Mouse (Mus musculus) embryonic facial prominence, embryonic 14.5 days (tissue): ENCODE measurements around the gene Slco4a1. TPM values are rescaled to one million over a fixed set of nuclear protein-coding genes. Genes with fewer than 3 reads are reported as not detected.
A peak's percentile ranks its signal among the peaks of the same experiment; 100 is the strongest.

ENCODE experiments used
- ATAC-seq: fragments of 200-750 bp; cut with Nextera tagmentation; 2 replicates; pipeline ENCODE4 v1.8.0; 2017; ENCODE audit warnings: low read depth, moderate number of reproducible peaks, moderate TSS enrichment
- DNase-seq: peaks from one replicate; pipeline ENCODE4 v3.0.0-alpha.2; 2015; ENCODE audit warnings: low spot score
- H3K27ac ChIP-seq: fragments of 300-500 bp; sonication (generic); replicated peaks from 2 replicates; pipeline ENCODE4 v1.5.1; 2014; ENCODE audit warnings: low read depth, mild to moderate bottlenecking, low read length, moderate library complexity
- H3K27me3 ChIP-seq: fragments of 300-500 bp; sonication (generic); replicated peaks from 2 replicates; pipeline ENCODE4 v1.6.1; 2014; ENCODE audit warnings: low read length; ENCODE audit not compliant: control insufficient read depth, insufficient read depth
- H3K36me3 ChIP-seq: fragments of 300-500 bp; sonication (generic); 2 replicates; pipeline ENCODE4 v1.6.1; 2014; ENCODE audit warnings: low read length, mixed read lengths; ENCODE audit not compliant: control insufficient read depth, insufficient read depth
- H3K4me1 ChIP-seq: fragments of 300-500 bp; sonication (generic); 2 replicates; pipeline ENCODE4 v1.6.1; 2014; ENCODE audit warnings: antibody characterized with exemption, low read length; ENCODE audit not compliant: control insufficient read depth, insufficient read depth
- H3K4me2 ChIP-seq: fragments of 300-500 bp; sonication (generic); 2 replicates; pipeline ENCODE4 v1.6.1; 2014; ENCODE audit warnings: low read depth, mild to moderate bottlenecking, low read length, moderate library complexity, mixed read lengths
- H3K4me3 ChIP-seq: fragments of 300-500 bp; sonication (generic); 2 replicates; pipeline ENCODE4 v1.5.1; 2014; ENCODE audit warnings: low read depth, mild to moderate bottlenecking, low read length
- H3K9ac ChIP-seq: fragments of 300-500 bp; sonication (generic); 2 replicates; pipeline ENCODE4 v1.6.1; 2014; ENCODE audit warnings: low read depth, mild to moderate bottlenecking, low read length, moderate library complexity, mixed read lengths
- H3K9me3 ChIP-seq: fragments of 300-500 bp; sonication (generic); 2 replicates; pipeline ENCODE4 v1.6.1; 2016; ENCODE audit warnings: low read length; ENCODE audit not compliant: control insufficient read depth
- WGBS: fragments of 180-500 bp; shearing (Covaris S2); extraction: QIAGEN DNeasy Blood & Tissue Kit; methylation state at CpG from one replicate; pipeline ENCODE4 v1.1.7; 2014; 5-methylcytosine and 5-hydroxymethylcytosine counted together
- polyA plus RNA-seq: library from polyadenylated mRNA; unstranded; fragments of >200 nt; fragmentation: Nextera tagmentation; extraction: Ambion mirVana; gene quantifications from 2 replicates; pipeline ENCODE4 v1.2.1, GENCODE M21; 2014

Gene Slco4a1
- polyA plus RNA-seq, 1 experiment from 2014 or later: 1.9 TPM

DNA sequence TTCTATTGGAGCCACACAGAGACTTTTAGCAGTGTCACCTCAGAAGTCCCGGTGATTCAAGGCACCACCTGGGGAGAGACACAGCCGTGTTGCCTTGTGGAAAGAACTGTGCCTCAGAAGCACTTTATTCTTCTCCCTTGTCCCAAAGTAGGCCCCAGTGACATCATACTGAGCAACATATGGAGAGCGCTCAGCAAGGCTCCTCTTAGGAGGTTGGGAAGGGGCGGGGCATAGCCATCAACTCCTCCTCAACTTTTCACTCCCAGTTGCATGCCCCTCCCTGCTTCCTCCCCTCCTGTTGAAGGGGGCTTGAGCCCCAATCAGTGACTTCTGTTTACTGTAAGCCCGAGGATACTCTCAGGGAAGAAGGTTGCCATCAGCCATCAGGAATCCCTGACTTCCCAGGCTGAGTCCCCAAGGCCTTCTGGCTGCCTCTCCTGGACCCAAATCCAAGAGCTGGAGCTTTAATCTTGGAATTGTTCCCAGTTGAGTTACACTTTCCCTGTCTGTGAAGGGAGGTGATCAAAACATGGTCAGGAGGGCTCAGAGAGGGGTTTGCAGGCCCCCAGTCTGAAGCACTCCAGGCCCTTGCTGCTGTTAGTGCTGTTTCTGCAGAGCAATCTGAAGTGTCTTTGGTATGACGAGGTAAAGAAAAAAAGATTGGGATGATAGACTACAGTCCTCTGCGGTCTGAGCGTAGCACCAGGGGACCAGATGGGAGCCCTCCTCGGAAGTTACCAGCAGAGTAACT is 45.3 kb downstream of the Slco4a1 start:
- no peak overlapping the region for H3K9ac ChIP-seq
- H3K9me3 ChIP-seq: no peaks in the 10 kb centered on the region
- no peaks in the 10 kb centered on the region for H3K36me3 ChIP-seq
- ATAC-seq (peak; percentile 82; the same call in 1 of the 2 replicates), DNase-seq (peak; percentile 84)
- H3K4me3 ChIP-seq: no peak overlapping the region
- 33% methylated on average over 9 of the region's 9 CpGs for WGBS
- 0 out of 2 replicates have a peak overlapping the region, but pooled peaks have one; percentile 15 for H3K27ac ChIP-seq
- H3K27me3 ChIP-seq: peaks cover 41% of the 10 kb centered on the region
- H3K4me2 ChIP-seq: peak overlapping the region; percentile 74; the same call in 1 of the 2 replicates
- peaks cover 13% of the 10 kb centered on the region for H3K4me1 ChIP-seq

DNA sequence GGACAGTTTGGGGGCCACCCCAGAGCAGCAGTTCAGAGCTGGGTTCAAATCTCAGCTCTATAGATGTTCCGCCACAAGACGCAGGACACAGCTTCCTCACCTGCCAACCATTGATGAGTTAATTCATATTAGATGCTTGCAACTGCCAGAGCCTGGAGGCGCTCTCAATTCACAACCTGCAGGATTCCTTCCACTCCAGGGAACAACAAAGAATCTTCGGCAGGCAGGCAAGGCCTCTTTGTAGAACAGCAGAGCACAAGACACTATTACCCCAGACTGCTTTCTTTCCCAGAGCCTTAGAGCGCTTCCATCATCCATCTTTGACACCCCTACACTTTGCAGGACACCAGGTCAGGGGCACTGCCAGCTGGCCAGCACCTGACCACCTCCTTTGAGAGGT is 50.2 kb downstream of the Slco4a1 start:
- Histone ChIP-seq H3K4me3 (no peak overlapping the region), H3K9ac (no peak overlapping the region), H3K27me3 (peaks cover 3% of the 10 kb centered on the region; the same call in 1 of the 2 replicates), H3K9me3 (no peaks in the 10 kb centered on the region), H3K27ac (no peak overlapping the region), H3K4me2 (no peak overlapping the region), H3K36me3 (no peaks in the 10 kb centered on the region), H3K4me1 (peaks cover 4% of the 10 kb centered on the region)
- WGBS: 64% methylated on average over 5 of the region's 5 CpGs
- ATAC-seq: no peak
- no peak for DNase-seq

DNA sequence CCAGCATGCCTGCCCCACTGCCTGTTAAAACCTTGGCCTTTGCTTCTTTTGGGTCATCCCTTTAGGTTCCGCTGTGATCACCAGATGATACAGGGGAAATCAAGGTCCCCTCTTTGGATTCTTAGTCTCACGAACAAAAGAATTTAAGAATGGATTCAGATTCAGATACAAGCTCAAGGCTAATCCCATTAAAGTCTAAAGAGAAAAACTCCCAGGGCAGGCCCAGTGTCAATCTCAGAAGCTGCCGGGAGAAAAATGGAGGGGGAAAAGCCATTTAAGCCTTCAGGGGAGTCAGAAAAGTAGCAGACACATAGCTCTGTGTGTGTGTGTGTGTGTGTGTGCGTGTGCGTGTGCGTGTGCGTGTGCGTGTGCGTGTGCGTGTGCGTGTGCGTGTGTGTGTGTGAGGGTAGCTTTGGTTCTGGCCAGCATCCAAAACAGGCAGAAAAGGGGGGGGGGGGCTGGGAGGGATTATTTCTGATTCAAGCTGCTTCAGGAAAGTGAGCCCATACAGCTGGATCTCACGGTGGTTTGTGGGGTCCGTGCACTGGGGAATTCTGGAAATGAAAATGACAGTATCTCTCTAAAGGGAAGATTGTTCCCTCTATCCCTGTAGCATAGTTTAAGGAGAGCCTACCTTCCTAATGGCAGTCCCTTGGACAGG is 52.5 kb downstream of the Slco4a1 start:
- Histone ChIP-seq H3K36me3 (no peaks in the 10 kb centered on the region), H3K27ac (no peak overlapping the region), H3K4me1 (peaks cover 4% of the 10 kb centered on the region), H3K27me3 (0 out of 2 replicates have a peak, but pooled peaks cover 1% of the 10 kb centered on the region), H3K4me3 (no peak overlapping the region), H3K4me2 (no peak overlapping the region), H3K9ac (no peak overlapping the region), H3K9me3 (no peaks in the 10 kb centered on the region)
- WGBS: 65% methylated on average over 11 of the region's 14 CpGs
- ATAC-seq (no peak), DNase-seq (no peak)

DNA sequence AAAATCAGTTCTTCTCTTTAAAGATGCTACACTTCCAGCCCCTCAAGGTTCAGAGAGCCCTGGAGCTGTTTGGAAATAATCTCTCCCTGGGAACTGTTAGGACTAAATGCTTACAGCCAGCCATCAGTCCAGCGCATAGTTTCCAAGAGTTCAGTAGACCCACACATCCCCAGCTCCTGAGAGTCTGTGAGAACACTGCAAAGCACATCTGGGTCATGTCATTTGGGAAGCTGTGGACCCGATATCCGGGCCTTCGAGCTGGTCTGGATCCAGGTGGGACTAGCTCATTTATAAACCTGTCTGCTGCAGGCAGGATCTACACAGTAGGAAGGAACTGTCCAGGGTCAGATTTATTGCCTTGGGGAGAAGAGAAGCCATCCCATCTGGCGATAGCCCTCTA is 54.8 kb downstream of the Slco4a1 start:
- no peak for ATAC-seq
- no peak for DNase-seq
- H3K9me3 ChIP-seq: no peaks in the 10 kb centered on the region
- no peak overlapping the region for H3K4me2 ChIP-seq
- H3K4me1 ChIP-seq: peaks cover 4% of the 10 kb centered on the region
- no peak overlapping the region for H3K27ac ChIP-seq
- no peaks in the 10 kb centered on the region for H3K27me3 ChIP-seq
- H3K9ac ChIP-seq: no peak overlapping the region
- H3K4me3 ChIP-seq: no peak overlapping the region
- H3K36me3 ChIP-seq: no peaks in the 10 kb centered on the region
- 55% methylated on average over 5 of the region's 5 CpGs for WGBS

DNA sequence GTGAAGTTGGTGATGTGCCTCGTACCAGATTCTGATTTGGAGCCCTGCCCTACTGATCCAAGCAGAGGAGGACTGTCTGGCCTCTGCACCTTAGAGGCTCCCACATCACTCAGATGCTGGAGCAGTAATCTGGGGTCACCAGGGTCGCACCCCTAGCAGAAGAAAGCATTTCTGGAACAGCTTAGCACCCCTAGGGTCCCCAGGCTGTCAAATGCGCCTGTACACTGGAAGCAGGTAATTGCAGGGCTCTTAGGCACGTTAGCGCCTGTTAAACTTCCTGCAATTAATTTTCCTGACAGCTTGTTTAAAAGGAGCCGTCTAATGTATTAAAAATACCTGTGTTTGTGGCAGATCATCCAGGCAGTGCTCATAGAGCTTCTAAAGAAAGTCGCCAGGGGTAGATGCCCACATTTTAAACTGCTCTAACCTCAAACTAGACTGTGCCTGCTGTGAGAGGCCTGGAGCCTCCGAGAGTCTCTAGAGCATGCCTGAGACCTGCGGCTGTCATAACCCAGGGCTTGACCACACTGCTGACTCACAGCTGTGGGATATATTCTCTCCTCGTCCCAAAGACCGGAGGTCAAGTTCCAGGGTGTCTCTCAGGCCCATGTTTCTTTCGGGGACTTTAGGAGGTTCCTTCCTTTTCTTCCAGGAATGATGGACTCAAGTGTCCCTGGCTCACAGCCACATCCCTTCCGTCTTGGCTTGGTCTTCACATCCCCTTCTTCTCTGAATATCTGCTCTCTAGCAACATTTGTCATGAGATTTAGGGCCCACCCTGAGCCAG is 56.0 kb downstream of the Slco4a1 start:
- peaks cover 4% of the 10 kb centered on the region for H3K4me1 ChIP-seq
- no peak overlapping the region for H3K9ac ChIP-seq
- no peak overlapping the region for H3K4me3 ChIP-seq
- no peaks in the 10 kb centered on the region for H3K9me3 ChIP-seq
- DNase-seq (peak; percentile 45), ATAC-seq (0 out of 2 replicates have a peak, but pooled peaks have one; percentile 57)
- no peak overlapping the region for H3K4me2 ChIP-seq
- H3K27me3 ChIP-seq: no peaks in the 10 kb centered on the region
- no peaks in the 10 kb centered on the region for H3K36me3 ChIP-seq
- 38% methylated on average over 13 of the region's 13 CpGs for WGBS
- H3K27ac ChIP-seq: no peak overlapping the region

DNA sequence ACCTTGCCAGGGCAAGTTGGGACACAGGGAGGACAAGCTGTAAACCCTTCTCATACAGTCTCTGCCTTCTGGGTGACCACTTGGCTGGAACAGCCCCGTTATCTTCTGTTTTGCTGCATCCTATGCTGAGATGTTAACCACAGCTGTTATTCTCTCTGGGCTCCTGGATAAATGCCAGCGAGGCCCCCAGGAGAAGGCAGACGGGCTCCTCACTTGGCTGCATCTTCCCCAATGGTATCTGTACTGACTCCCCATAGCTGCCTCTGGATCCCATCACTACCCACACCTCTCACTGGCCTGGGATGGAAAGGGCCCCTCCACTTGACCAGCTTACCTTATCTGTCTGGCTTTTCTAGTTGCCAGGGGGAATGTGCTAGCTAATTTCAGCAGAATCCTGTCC is 57.0 kb downstream of the Slco4a1 start:
- DNase-seq: no peak
- Histone ChIP-seq H3K4me3 (no peak overlapping the region), H3K27ac (no peak overlapping the region), H3K27me3 (no peaks in the 10 kb centered on the region), H3K9ac (no peak overlapping the region), H3K4me2 (no peak overlapping the region), H3K4me1 (peaks cover 4% of the 10 kb centered on the region), H3K9me3 (no peaks in the 10 kb centered on the region), H3K36me3 (no peaks in the 10 kb centered on the region)
- no peak for ATAC-seq
- WGBS: 49% methylated on average over 3 of the region's 3 CpGs

DNA sequence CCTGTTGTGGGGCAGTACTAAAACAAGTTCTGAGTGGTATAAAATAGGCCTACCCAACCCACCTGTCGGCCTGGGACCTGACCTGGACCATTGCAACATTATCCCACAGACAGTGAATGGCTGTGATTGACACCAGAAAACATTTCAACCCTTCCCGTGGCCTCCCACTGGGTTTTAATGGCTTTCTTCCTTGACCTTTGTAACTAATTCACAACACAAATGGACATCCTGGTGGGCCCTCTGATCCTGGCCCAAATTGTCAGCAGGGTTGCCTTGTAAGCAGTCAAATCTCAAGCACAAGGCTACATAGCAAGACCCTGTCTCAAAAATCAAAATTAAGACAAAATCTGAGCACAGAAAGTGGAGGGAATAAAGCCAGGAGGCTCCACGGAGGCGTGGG is 57.8 kb downstream of the Slco4a1 start:
- Histone ChIP-seq H3K4me1 (peaks cover 4% of the 10 kb centered on the region), H3K9me3 (no peaks in the 10 kb centered on the region), H3K9ac (no peak overlapping the region), H3K4me2 (no peak overlapping the region), H3K27me3 (no peaks in the 10 kb centered on the region), H3K36me3 (no peaks in the 10 kb centered on the region), H3K27ac (no peak overlapping the region), H3K4me3 (no peak overlapping the region)
- no peak for DNase-seq
- WGBS: 52% methylated on average over 4 of the region's 4 CpGs
- ATAC-seq: no peak

DNA sequence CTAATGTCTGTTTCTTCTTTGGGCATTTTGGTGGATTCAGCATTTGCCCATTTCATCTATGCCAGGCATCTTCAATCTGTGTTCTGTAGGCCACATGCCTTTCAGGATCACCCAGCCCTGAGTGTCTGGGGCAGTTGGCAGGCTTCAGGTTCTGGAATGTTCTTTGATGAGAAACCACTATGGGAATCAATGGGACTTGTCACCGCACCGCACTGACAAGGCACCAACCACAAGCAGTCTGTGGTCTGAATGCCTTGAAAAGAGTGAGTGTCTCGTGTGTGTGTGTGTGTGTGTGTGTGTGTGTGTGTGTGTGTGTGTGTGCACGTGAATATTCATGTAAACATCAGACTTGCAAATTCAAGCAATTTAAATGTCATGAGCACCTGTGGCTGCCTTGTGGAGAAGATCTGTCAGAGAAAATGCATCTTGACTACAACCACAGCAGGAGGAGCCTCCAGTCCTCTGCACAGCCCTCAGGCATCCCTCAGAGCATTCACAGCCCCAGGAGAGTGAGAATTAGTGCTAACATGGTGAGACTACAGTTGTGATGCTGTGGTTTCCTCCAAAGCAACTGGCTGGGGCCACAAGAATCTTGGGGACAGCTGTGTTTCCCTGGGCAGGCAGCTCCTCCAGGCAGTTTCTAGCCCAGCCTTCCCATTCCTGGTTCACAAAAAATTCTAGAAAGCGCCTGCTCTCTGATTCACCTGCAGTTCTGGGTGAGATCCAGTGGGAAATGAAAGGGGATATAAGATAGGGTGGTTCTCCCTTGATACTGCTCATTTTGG is 65.6 kb downstream of the Slco4a1 start:
- Histone ChIP-seq H3K9me3 (no peaks in the 10 kb centered on the region), H3K9ac (no peak overlapping the region), H3K4me3 (no peak overlapping the region), H3K27ac (no peak overlapping the region), H3K27me3 (peaks cover 13% of the 10 kb centered on the region; the same call in 1 of the 2 replicates), H3K36me3 (no peaks in the 10 kb centered on the region), H3K4me1 (no peaks in the 10 kb centered on the region), H3K4me2 (no peak overlapping the region)
- ATAC-seq (no peak), DNase-seq (no peak)
- 69% methylated on average over 5 of the region's 5 CpGs for WGBS
